Mouse (Mus musculus) myocyte (in vitro differentiated cells): Measurements from ENCODE around the gene Cd8b1. TPM values are rescaled to one million over a fixed set of nuclear protein-coding genes. Genes with fewer than 3 reads are reported as not detected.

Experiments used
- H3K27me3 ChIP-seq: one replicate; pipeline ENCODE4 v1.6.1; 2011; ENCODE audit not compliant: control insufficient read depth, insufficient read depth, insufficient read length
- H3K36me3 ChIP-seq: one replicate; pipeline ENCODE4 v1.6.1; 2011; ENCODE audit not compliant: control insufficient read depth, insufficient read depth
- H3K4me2 ChIP-seq: one replicate; pipeline ENCODE4 v1.6.1; 2011; ENCODE audit warnings: low read depth, control low read depth
- H3K4me3 ChIP-seq: one replicate; pipeline ENCODE4 v1.5.1; 2011; ENCODE audit warnings: mild to moderate bottlenecking, control low read depth, moderate library complexity
- H3K79me2 ChIP-seq: one replicate; pipeline ENCODE4 v1.6.1; 2011; ENCODE audit not compliant: control insufficient read depth, insufficient read depth
- H3ac ChIP-seq: one replicate; pipeline ENCODE4 v1.6.1; 2011; ENCODE audit not compliant: control insufficient read depth, insufficient read length
- CEBPB ChIP-seq: IDR thresholded peaks from 2 replicates; pipeline ENCODE4 v1.6.1; 2011; ENCODE audit warnings: mild to moderate bottlenecking, moderate library complexity; ENCODE audit not compliant: poor library complexity, insufficient read depth, severe bottlenecking
- E2F4 ChIP-seq: IDR thresholded peaks from one replicate; pipeline ENCODE4 v1.6.1; 2011; ENCODE audit warnings: mild to moderate bottlenecking, control low read depth, moderate library complexity; ENCODE audit not compliant: insufficient read depth
- MAX ChIP-seq: IDR thresholded peaks from one replicate; pipeline ENCODE4 v1.6.1; 2011; ENCODE audit warnings: low read depth, mild to moderate bottlenecking, control low read depth
- MYOD1 ChIP-seq, 3 experiments: IDR thresholded peaks; one replicate each; pipeline ENCODE4 v1.6.1; 2011; ENCODE audit warnings: control low read depth in 2 of 3, low read depth in 2 of 3, mild to moderate bottlenecking in 2 of 3, moderate library complexity in 1 of 3; ENCODE audit not compliant: insufficient read length in 2 of 3, control insufficient read depth in 1 of 3
- MYOG ChIP-seq, 3 experiments: IDR thresholded peaks; one replicate each; pipeline ENCODE4 v1.6.1; 2011; ENCODE audit warnings: control low read depth in 2 of 3, low read depth in 2 of 3, mild to moderate bottlenecking in 2 of 3; ENCODE audit not compliant: insufficient read length in 2 of 3, control insufficient read depth in 1 of 3, insufficient read depth in 1 of 3
- POLR2A ChIP-seq: IDR thresholded peaks from one replicate; pipeline ENCODE4 v1.6.1; 2011; ENCODE audit warnings: low read depth, mild to moderate bottlenecking, control low read depth, moderate library complexity; ENCODE audit not compliant: insufficient read length
- POLR2AphosphoS2 ChIP-seq: IDR thresholded peaks from one replicate; pipeline ENCODE4 v1.6.1; 2011; ENCODE audit warnings: low read depth, control low read depth; ENCODE audit not compliant: insufficient read length
- REST ChIP-seq: IDR thresholded peaks from one replicate; pipeline ENCODE4 v1.6.1; 2011; ENCODE audit warnings: mild to moderate bottlenecking, control low read depth, moderate library complexity; ENCODE audit not compliant: insufficient read depth, insufficient read length
- SRF ChIP-seq: IDR thresholded peaks from one replicate; pipeline ENCODE4 v1.6.1; 2011; ENCODE audit warnings: low read depth; ENCODE audit not compliant: control insufficient read depth, insufficient read length
- TCF12 ChIP-seq: IDR thresholded peaks from one replicate; pipeline ENCODE4 v1.6.1; 2011; ENCODE audit warnings: mild to moderate bottlenecking, control low read depth; ENCODE audit not compliant: poor library complexity, insufficient read depth, severe bottlenecking
- TCF3 ChIP-seq: IDR thresholded peaks from one replicate; pipeline ENCODE4 v1.6.1; 2011; ENCODE audit warnings: low read depth, control low read depth; ENCODE audit not compliant: insufficient read length
- USF1 ChIP-seq: IDR thresholded peaks from one replicate; pipeline ENCODE4 v1.6.1; 2011; ENCODE audit warnings: low read depth, mild to moderate bottlenecking, control low read depth, moderate library complexity
- polyA plus RNA-seq: library from polyadenylated mRNA; unstranded; fragments of >200 nt; fragmentation: generic; extraction: Trizol; gene quantifications from one replicate; pipeline ENCODE4 v1.2.1, GENCODE M21; 2012; ENCODE audit warnings: missing spikeins

The Cd8b1 gene
- polyA plus RNA-seq, 1 experiment: not detected

- TF ChIP-seq POLR2A (no peak), SRF (no peak), MYOD1 (IDR thresholded peaks at IDR 0.05; ENCODE audit: control insufficient read depth in 1 of 3, insufficient read length in 2 of 3, low read depth in 2 of 3) (no peak), REST (no peak), USF1 (no peak), CEBPB (no peak), POLR2AphosphoS2 (no peak), TCF3 (no peak), E2F4 (no peak), MAX (no peak), MYOG (IDR thresholded peaks at IDR 0.05; ENCODE audit: control insufficient read depth in 1 of 3, insufficient read depth in 1 of 3, insufficient read length in 2 of 3, low read depth in 2 of 3) (no peak), TCF12 (no peak)
- no peak overlapping the region for H3K4me2 ChIP-seq
- peaks cover 5% of the 10 kb centered on the region for H3K27me3 ChIP-seq
- no peaks in the 10 kb centered on the region for H3K36me3 ChIP-seq
- H3K4me3 ChIP-seq: no peak overlapping the region
- H3ac ChIP-seq: no peak overlapping the region
- no peaks in the 10 kb centered on the region for H3K79me2 ChIP-seq
Observed at GRCm38 (mm10) chr6:71374311-71374829, 51.8 kb downstream of the Cd8b1 start.

DNA sequence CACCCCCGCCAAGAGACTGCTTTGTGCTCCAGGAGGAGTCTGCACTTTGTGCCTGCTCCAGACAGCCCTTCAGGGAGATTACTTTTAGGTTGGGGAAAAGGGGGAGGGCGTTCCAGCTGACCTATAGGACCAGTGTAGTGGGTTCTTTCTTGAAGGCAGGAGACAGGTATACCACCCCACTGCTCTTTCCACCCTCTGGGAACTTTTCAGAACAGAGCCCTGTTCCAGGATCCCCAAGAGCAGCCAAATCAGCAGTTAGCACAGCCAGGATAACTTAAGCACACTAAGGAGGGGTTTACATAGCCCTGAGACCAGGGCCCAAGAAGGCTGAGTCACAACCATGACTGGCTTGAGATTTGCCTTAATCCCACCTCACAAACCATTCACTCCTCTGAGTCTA is 52.3 kb downstream of the Cd8b1 start:
- Histone ChIP-seq H3K79me2 (no peaks in the 10 kb centered on the region), H3K27me3 (peaks cover 5% of the 10 kb centered on the region), H3K36me3 (no peaks in the 10 kb centered on the region), H3ac (no peak overlapping the region), H3K4me2 (no peak overlapping the region), H3K4me3 (no peak overlapping the region)
- TF ChIP-seq TCF3 (no peak), SRF (no peak), REST (no peak), CEBPB (no peak), MYOG (IDR thresholded peaks at IDR 0.05; ENCODE audit: control insufficient read depth in 1 of 3, insufficient read depth in 1 of 3, insufficient read length in 2 of 3, low read depth in 2 of 3) (no peak), TCF12 (no peak), MAX (no peak), E2F4 (no peak), USF1 (no peak), POLR2AphosphoS2 (no peak), POLR2A (no peak), MYOD1 (IDR thresholded peaks at IDR 0.05; ENCODE audit: control insufficient read depth in 1 of 3, insufficient read length in 2 of 3, low read depth in 2 of 3) (no peak)

DNA sequence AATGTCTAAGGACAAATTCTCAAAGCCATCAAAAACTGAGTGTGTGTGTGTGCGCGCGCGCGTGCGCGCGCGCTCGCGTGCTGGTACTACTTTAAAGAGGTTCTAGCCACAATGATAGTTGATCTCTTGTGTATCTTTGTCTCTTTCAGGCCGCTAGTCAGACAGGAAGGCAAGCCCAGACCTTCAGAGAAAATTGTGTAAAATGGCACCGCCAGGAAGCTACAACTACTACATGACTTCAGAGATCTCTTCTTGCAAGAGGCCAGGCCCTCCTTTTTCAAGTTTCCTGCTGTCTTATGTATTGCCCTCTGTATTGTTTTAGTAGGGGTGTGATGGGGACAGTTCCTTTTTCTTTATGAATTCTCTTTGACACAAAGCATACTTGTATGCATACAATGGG is 54.1 kb downstream of the Cd8b1 start:
- Histone ChIP-seq H3K36me3 (no peaks in the 10 kb centered on the region), H3K4me3 (no peak overlapping the region), H3K4me2 (no peak overlapping the region), H3K27me3 (peaks cover 5% of the 10 kb centered on the region), H3K79me2 (no peaks in the 10 kb centered on the region), H3ac (no peak overlapping the region)
- TF ChIP-seq MYOG (IDR thresholded peaks at IDR 0.05; ENCODE audit: control insufficient read depth in 1 of 3, insufficient read depth in 1 of 3, insufficient read length in 2 of 3, low read depth in 2 of 3): no peak

GRCm38 (mm10) chr6:71381654-71382053 is 59.1 kb downstream of the Cd8b1 start:
- H3K79me2 ChIP-seq: no peaks in the 10 kb centered on the region
- H3K27me3 ChIP-seq: no peaks in the 10 kb centered on the region
- H3ac ChIP-seq: no peak overlapping the region
- no peak overlapping the region for H3K4me3 ChIP-seq
- no peak for TF ChIP-seq REST
- TF ChIP-seq MYOD1 (IDR thresholded peaks at IDR 0.05; ENCODE audit: control insufficient read depth in 1 of 3, insufficient read length in 2 of 3, low read depth in 2 of 3): no peak
- no peak for TF ChIP-seq SRF
- no peak for TF ChIP-seq MAX
- no peak for TF ChIP-seq TCF3
- TF ChIP-seq USF1: no peak
- no peak for TF ChIP-seq POLR2A
- no peak for TF ChIP-seq MYOG (IDR thresholded peaks at IDR 0.05; ENCODE audit: control insufficient read depth in 1 of 3, insufficient read depth in 1 of 3, insufficient read length in 2 of 3, low read depth in 2 of 3)
- no peak for TF ChIP-seq POLR2AphosphoS2
- no peak for TF ChIP-seq CEBPB
- TF ChIP-seq TCF12: no peak
- H3K4me2 ChIP-seq: no peak overlapping the region
- H3K36me3 ChIP-seq: no peaks in the 10 kb centered on the region

Other genes starting within 250 kb of the Cd8b1 start
- 0.06 TPM for gene Thnsl2, start 178.3 kb upstream of the Cd8b1 start, polyA plus RNA-seq
- gene Fabp1, start 123.0 kb upstream of the Cd8b1 start, polyA plus RNA-seq: not detected
- 18.6 TPM for gene Krcc1, start 51.1 kb upstream of the Cd8b1 start, polyA plus RNA-seq
- 141 TPM for gene Smyd1, start 555 bp upstream of the Cd8b1 start, polyA plus RNA-seq
- gene Cd8a, start 50.6 kb downstream of the Cd8b1 start, polyA plus RNA-seq: not detected
- gene Rmnd5a, start 117.8 kb downstream of the Cd8b1 start, polyA plus RNA-seq: 12.2 TPM
- 8.3 TPM for gene Rnf103, start 171.1 kb downstream of the Cd8b1 start, polyA plus RNA-seq
- 53.2 TPM for gene Chmp3, start 221.0 kb downstream of the Cd8b1 start, polyA plus RNA-seq